Mouse (Mus musculus) large intestine, adult 2 months (tissue): ENCODE data around the gene Gm3526. TPM values are rescaled to one million over a fixed set of nuclear protein-coding genes. Genes with fewer than 3 reads are reported as not detected.
"Not testable (repeated sequence)": the region's sequence is repeated elsewhere in the genome, so short reads cannot be mapped to it uniquely, and the experiment has no call there.

Source experiments
- DNase-seq: peaks from one replicate; pipeline ENCODE4 v3.0.0-alpha.2; 2012; ENCODE audit warnings: low read depth, low spot score
- WGBS: fragments of 180-500 bp; shearing (Covaris S2); methylation state at CpG from one replicate; pipeline ENCODE4 v1.1.7; 2018; 5-methylcytosine and 5-hydroxymethylcytosine counted together
- polyA plus RNA-seq: library from polyadenylated mRNA; depleted of rRNA; stranded (reverse); fragments of >200 nt; gene quantifications from 2 replicates; pipeline ENCODE4 v1.2.3, GENCODE M21; 2012; rRNA removed

The Gm3526 gene
- polyA plus RNA-seq = not detected in 2 replicates

- WGBS = no CpG with 5 or more reads among the region's 1 CpGs
These were observed at the start of gene Gm3526 for GRCm38 (mm10) chr14:5260480-5260879. Gm3526 (minus strand) TSS chr14:5260580.

More at GRCm38 (mm10) chr14:5260480-5260879, at the start of gene Gm3526:
- not testable (repeated sequence) for DNase-seq

Other genes with a start within 250 kb of the Gm3526 start
- not detected in 2 replicates for gene Gm3298, start 244.7 kb downstream of the Gm3526 start, polyA plus RNA-seq
- gene 4930555G01Rik, start 210.0 kb downstream of the Gm3526 start, polyA plus RNA-seq = not detected in 2 replicates
- gene Gm8281, start 189.5 kb downstream of the Gm3526 start, polyA plus RNA-seq = 0.05 and 0.22 TPM in 2 replicates
- gene Gm8279, start 129.1 kb downstream of the Gm3526 start, polyA plus RNA-seq = not detected in 2 replicates
- gene Gm3317, start 96.0 kb downstream of the Gm3526 start, polyA plus RNA-seq = not detected in 2 replicates
- not detected in 2 replicates for gene Gm8271, start 74.8 kb downstream of the Gm3526 start, polyA plus RNA-seq
- gene Gm3542, start 74.3 kb upstream of the Gm3526 start, polyA plus RNA-seq = not detected in 2 replicates
- not detected in 2 replicates for gene Gm3500, start 128.5 kb upstream of the Gm3526 start, polyA plus RNA-seq
- 0.06 and 0.15 TPM in 2 replicates for gene Gm3194, start 194.9 kb upstream of the Gm3526 start, polyA plus RNA-seq
- gene Gm8246, start 217.2 kb upstream of the Gm3526 start, polyA plus RNA-seq = not detected in 2 replicates
- gene Gm3187, start 223.6 kb upstream of the Gm3526 start, polyA plus RNA-seq = not detected in 2 replicates
- gene Gm3488, start 241.1 kb upstream of the Gm3526 start, polyA plus RNA-seq = 0.08 and 0.10 TPM in 2 replicates